Mouse (Mus musculus) kidney, adult 8-10 months (tissue): Measurements from ENCODE around the gene Olfr1265.

Source experiments
- DNase-seq, 2 experiments: peaks; one replicate each; pipeline ENCODE4 v3.0.0; 2022

Gene Olfr1265

GRCm38 (mm10) chr2:90035037-90035436 is at the start of gene Olfr1265:
TSS of gene Olfr1265 (plus strand) at chr2:90035337.
- DNase-seq = no peak

GRCm38 (mm10) chr2:89990921-89991320 is 44.2 kb upstream of the Olfr1265 start, which contains the start of gene Olfr1261:
TSS of gene Olfr1261 (plus strand) at chr2:89991221.
- no peak for DNase-seq

GRCm38 (mm10) chr2:89999845-90000244 is 35.3 kb upstream of the Olfr1265 start, which contains the start of gene Olfr1262:
TSS of gene Olfr1262 (plus strand) at chr2:90000145.
- no peak for DNase-seq

- no peak for DNase-seq
These were observed 23.3 kb upstream of the Olfr1265 start, which contains the start of gene Olfr1263 for GRCm38 (mm10) chr2:90011831-90012230. TSS of gene Olfr1263 (plus strand) at chr2:90012131.

GRCm38 (mm10) chr2:90025477-90025876 is 9.7 kb upstream of the Olfr1265 start, which contains the start of gene Olfr1264:
TSS of gene Olfr1264 (minus strand) at chr2:90025577.
- no peak for DNase-seq

GRCm38 (mm10) chr2:90063494-90063893 is 28.4 kb downstream of the Olfr1265 start, which contains the start of gene Olfr140:
TSS of gene Olfr140 (minus strand) at chr2:90063594.
- DNase-seq = no peak

GRCm38 (mm10) chr2:90070065-90070464 is 34.9 kb downstream of the Olfr1265 start:
- DNase-seq = no peak
